Mouse (Mus musculus) cerebellum, adult 8-10 months (tissue): ENCODE results near the gene Dcaf5.

Source experiments
- DNase-seq: peaks from one replicate; pipeline ENCODE4 v3.0.0; 2022

The Dcaf5 gene

DNA sequence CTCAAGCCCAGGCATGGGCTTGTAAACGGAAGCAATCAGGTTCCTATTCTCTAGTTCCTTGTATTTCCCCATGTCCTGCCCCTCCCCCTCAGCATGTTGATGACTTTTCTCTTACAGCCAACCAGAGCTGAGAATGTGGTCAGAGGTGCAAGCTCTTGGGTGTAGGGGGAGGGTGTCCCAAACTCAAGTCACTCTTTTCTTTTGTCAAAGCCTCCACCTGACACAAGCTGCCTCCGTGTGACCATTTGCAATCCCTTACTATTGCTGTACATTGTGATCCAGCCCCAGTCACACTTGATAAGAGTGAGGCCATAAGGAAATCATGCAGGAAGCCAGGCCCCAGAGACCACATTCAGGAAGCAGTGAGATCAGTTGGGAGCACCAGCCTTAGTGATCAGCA, 104.8 kb downstream of the Dcaf5 start:
- no peak for DNase-seq

DNA sequence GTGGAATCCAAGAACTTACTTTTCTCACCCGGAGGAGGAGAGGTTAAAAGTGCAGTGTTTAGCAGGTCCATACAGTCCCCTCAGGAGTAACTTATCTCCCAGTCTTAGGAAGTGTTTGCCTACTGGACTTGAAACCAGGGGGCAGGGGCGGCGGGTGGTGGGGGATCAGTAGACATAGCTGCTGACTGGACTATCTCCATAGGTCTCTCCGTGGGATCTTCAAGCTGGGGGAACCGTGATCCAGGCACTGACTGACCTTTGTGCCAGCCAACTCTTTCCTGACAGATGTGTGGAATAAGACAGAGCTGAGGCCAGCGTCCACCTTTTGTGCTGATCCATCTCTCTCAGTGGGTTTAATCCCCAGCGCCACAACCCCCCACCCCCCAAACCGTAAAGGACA, 105.6 kb downstream of the Dcaf5 start:
- DNase-seq = no peak

DNA sequence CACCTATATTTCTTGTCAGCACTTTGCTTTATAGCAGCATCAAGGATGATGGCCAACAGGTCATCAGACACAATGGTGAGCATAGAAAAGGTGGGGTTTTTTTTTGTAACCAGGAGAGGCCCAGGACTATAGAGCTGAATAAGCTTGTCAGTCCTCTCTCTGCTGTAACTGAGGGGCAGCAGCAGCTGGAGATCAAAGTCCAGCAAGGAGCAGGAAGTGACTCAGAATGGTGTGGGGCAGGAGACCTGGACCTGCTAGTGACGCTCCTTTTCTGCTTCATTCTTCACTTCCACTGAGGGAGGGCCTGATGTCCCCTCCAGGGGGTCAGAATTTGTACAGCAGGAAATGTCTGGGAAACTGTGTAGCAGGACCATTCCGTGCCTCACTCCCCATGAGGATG, 106.8 kb downstream of the Dcaf5 start:
- DNase-seq = no peak

DNA sequence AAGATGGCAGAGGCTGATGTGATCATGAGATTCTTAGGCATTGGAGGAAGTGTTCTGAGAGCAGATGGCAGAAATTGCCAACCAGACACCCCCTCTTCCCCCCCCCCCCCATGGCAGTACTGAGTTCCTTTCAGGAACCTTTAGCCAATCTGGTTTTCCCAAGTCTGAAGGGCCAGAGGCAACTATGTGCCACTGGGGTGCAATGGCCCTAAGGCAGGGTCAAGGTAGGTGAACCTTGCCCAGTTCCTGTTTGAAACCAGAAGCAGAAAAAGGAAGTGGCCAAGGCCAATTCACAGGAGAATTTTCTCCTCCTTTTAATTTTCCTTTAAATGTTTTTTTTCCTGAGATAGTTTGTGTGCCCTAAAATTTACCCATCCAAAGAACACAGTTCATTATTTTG, 110.4 kb downstream of the Dcaf5 start:
- DNase-seq = no peak

DNA sequence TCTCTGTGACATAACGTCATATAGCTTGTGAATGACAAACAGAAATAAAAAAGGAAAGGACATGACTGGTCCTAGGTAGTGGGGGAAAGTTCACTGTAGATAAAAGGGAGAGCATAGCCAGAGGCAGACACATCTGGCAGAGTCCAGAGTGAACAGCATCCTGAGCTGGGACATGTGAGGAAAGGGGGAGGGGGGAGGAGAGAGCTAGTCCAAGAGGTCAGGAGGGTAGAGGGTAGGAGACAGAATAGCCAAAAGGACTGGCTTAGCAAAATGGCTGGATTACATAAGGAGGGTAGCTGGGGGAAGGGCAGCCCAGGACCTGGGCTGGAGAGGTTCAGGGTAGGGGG, 111.6 kb downstream of the Dcaf5 start:
- DNase-seq = no peak

DNA sequence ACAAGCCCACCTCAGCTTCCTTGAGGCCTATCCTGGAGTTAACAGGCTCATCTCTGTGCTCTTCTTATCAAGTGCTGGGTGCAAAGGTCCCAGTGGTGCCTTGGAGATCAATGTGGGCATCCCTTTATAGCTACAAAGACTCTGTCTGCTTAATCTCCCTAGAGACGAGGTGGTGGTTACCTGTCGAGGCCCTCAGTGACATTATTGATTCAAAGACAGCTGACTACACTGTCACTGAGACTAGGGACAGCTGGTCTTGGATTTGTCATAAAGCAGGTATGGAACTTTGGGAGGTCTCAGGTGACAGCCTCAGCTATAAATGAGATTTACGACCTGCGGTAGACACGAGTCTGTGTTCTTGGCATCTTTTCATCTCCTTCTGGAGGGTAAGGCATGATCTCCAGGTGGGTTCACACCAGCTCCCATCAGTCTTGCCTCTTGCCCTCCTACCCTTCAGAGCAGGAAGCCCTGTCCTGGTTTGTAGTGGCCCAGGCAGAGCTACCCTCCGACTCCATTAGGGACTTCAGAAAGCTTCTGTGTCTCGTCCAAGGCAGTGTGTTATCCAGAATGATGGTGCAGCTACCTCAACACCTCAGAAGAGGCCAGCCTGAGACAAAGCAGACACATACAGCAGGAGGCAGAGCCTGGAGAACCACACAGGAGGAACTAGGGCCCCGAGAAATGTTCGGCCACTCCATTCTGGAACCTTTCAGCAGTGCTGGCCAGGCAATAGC, 112.2 kb downstream of the Dcaf5 start:
- no peak for DNase-seq

DNA sequence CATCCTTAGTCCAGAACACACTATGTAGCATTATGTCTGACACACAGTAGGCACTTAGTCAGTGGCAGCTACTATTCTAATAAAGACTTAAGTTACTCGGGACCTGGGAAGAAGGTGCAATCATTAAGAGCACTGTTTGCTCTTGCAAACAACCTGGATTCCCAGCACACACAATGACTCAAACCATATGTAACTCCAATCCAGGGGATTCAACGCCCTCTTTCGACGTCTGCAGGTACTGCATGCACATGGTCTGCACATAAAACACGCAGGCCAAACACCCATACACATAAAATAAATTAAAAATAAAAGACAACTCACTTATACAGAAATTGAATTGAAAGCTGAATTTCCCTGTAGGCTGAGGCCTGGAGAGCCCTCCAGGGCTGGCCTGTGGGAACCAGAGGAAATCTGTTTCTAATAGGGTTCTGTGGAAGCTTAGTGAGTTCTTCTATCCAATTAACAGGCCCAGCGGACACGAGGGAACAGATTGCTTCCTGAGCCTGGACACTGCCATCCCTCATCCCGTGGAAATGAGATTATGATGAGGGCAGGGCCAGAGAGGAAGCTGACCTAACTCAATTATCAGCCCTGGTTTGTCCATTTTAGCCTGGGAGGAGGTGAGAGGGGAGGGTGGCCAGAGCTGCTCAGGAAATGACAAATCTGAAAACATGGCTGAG, 112.9 kb downstream of the Dcaf5 start:
- DNase-seq = no peak

DNA sequence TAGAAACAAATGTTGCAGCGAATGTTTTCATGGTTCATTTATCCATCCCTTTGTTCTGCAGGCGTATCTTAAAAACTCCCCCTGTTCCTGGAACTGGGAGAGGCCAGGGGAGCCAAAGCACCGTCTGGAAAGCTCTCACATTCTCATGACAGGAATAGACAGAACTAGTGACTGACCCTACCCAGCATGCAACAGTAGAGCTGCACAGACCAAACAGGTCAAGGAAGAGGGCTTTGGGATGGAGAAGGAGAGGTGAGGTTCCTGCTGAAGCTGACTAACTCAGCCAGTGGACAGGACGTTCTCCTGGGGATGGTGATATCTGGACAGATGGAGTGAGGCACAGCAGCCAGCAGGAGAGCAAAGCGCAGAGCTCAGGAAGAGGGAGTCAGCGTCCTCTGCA, 113.9 kb downstream of the Dcaf5 start:
- DNase-seq = no peak

DNA sequence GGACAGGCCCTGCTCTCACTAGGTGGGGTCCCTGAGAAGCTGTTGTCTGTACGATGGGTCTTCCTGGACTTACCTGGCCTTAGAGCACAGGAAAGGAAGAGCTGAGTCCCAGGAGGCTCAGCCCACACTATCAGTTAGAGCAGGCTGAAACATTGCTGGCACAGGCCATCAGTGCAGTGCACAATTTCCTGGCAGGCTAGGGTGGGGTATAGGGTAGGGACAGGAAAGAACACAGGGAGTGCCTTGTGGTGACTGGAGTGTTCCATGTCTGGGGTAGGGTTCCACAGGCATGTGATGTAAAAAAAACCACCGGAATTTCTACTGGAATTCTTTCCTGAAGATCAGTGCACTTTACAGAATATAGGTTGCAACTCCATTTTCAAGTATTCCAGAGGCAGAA, 117.3 kb downstream of the Dcaf5 start:
- no peak for DNase-seq

DNA sequence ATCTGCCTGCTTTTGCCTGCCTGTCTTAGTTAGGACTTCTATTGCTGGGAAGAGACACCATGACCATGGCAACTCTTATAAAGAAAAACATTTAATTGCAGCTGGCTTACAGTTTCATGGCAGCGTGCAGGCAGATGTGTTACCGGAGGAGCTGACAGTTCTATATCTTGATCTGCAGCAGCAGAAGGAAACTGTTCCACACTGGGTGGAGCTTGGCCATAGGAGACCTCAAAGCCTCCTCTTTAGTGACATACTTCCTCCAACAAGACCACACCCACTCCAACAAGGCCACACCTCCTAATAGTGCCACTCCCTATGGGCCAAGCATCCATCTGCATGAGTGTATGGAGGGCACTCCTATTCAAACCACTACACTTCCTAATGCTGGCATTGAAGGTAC, 121.1 kb downstream of the Dcaf5 start:
- no peak for DNase-seq

DNA sequence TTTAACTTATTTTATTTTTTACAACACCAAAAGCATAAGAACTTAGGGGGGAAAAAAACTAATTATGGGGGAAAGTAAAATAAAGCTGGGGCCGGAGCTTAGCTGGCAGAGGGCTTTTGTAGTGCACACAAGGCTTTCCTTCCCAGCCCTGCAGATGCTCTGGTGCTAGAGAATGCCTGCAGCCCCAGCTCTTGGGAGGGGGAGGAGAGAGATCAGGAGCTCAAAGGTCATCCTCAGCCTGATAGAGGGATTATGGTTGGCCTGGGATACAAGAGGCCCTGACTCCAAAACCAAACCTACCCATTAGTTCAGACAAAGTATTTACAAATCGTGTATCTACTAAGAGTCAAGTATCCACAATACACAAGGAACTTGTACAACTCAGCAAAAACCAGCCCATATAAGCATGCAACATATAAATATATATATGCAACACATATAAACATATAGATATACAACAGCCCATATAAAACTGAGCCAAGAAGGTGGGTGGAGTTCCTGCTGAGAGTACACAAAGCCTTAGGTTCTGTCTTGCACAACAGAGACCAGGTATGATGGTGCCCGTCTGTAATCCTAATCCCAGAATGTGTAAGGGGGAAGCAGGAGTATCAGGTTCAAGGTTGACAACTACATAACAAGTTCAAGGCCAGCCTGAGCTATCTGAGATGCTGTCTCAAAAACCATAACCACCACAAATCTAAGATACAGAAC, 124.3 kb downstream of the Dcaf5 start:
- no peak for DNase-seq

DNA sequence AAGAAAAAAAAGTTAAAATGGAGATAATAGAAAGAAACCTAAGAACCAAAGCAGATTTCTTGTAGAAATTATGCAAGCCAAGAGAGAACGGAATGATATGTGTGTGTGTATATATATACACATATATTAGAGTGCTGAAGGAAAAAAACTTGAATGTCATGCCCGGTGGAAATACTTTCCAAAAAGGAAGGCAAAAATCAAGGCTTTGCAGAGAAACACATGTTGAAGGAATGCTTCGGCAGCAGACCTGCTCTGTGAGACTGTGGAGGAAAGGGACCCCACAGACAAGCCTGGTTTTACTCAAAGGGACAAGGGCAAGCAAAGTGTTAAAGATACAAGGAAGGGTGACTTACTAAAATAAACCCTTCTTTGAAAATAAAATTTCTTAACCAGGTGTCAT, 128.8 kb downstream of the Dcaf5 start:
- DNase-seq = no peak

DNA sequence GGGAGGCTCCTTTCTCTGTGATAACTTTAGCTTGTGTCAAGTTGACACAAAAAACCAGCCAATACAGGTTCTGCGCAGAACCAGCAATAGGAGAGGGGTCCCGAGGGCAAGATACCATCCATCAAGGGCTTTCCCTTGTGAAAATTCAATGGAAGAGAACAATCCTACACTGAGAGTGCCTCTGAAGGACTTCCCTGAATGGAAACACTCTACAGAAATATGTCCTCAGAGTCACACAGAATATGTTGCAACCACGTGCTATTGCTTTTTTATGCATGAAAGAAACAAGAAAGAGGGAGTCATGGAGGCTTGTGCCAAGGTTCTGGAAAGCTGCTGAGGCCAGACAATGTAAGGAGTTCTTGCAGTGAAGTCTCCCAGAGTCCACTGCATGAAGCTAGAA, 131.9 kb downstream of the Dcaf5 start:
- DNase-seq = no peak

DNA sequence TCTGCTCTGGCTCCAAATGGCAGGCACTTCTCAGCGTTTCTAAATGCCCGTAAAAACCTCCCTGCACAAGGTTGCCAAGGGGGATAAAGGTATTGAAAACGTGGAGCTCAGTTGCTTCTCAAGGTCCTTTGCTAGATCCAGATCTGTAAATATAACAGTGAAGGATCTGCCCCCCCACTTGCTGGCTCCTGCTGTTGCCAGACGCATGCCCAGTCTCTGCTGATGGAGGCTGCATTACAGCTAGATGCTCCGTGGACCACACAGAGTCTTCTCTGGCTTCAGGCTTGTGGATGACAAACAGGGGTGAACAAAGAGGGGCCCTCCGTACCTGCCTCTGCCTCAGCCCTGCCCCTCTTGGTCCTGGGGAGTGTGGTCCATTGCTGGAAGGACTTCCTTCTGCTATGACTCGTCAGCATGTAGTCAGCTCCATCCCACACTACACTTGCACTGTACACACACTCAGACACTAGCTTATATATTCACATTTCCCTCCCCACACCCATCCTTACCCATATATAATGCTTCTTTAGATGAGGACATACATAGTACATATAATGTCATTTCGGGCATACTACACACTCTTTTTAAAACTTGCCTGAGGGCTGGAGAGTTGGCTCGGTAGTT, 135.5 kb downstream of the Dcaf5 start:
- DNase-seq = no peak

DNA sequence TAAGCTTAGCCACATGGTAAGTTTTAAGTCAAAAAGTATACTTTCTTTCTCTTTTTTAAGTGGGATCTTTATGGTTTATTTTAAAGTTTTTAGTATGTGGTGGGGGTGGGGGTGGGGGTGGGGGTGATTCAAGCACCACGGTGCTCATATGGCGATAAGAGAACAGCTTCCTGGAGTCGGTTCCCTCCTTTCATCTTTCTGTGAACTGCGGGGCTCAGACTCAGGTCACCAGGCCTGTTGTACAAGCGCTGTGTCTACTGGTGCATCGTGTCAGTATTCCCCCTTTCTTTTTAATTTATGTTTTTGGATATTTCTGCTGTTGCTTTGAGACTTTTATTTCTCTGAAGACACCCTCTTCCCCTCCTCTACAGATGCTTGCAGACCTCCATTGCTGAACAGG, 137.7 kb downstream of the Dcaf5 start:
- no peak for DNase-seq

DNA sequence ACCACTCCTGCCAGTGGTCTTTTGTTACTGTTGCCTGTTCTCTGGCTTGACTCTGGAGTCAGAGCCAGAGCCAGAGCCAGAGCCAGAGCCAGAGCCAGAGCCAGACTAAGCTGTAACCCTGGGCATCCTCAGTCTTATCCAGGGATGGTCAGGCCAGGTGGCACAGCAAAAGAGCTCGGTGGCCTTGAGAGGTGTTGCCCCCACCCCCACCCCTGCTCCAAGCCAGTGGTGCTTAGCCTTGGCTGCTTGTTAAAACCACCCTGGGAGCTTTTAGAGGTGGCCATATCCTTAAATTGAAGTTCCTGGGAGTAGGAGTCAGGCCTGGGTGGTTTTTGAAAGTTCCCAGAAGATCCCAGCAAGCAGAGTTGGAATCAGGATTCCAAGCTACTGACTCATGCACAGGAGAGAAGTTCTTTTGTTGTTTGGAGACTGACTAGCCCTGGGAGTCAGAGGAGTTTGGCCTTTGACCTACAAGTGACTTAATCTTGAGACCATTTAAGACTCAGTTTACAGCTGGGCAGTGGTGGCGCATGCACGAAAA, 144.4 kb downstream of the Dcaf5 start:
- DNase-seq = no peak

DNA sequence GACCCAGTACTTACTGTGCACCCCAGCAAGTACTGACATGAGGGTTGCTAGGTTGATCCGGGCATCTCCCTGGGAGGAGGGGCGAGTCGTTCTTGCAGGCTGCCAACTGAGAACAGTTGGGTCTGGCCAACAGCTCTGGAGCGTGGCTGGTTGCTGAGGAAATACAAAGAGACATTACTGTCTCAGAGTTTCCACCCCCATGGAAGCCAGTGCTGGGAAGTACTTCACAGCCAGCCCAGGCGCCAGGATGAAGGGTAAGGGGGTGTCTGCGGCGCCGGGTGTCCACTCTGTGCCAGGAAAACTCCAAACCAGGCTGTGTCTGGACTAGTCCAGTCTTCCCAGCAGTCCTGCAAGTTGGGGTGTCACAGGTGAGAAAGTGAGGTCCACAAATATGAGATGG, 145.4 kb downstream of the Dcaf5 start:
- DNase-seq = no peak

DNA sequence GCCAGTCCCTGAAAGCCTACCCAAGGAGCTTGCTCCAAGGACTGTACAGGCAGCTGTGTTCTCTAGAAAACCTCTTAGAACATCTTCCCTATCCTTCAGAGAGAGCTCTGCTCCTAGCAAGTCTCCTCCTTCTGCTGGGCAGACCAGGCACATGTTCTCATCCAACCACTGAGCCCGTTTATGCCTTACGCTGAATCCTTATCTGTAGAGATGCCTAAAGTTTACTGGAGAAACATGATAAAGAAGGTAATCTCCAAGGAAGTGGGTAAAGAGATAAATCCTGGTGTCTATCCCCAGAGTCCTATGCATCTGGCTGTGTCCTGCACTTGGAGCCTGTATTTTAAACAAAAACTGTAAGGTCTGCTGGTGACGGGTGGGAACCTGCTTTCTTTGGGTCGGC, 145.9 kb downstream of the Dcaf5 start:
- DNase-seq = no peak

DNA sequence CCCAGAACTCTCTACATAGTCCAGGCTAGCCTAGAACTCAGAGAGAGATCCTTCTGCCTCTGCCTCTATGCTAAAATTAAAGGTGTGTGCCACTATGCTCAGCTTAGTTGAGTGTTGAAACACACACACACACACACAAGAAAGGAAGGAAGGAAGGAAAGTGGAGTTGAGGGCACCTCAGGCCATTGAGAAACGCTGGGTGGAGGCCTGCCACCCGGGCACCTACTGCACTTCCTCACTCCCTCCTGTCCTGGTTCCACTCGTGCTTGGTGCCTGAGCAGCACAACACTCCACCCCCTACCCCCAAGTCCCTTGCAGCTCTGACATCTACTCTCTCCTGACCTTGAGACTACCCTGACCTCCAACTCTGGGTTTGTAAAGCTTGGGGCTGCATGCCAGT, 146.7 kb downstream of the Dcaf5 start:
- no peak for DNase-seq

DNA sequence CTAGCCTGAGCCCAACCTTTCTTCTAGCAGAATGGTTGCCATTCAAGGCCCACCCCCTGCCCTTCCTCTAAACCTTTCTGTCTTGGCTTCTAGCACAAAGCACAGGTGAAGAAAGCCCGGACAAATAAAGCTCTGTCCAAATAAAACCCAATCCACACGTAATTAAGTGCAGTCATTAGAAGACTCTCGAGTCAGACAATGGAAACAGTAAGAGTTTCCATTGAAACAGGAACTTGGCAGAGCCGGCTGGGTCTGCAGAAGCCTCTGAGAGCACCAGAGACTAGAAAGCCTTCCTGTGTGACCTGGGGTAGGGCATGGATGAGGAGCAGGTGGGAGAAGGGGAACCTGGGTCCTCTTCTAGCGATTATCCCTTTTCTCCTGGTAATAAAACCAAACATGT, 150.5 kb downstream of the Dcaf5 start:
- DNase-seq = no peak
